Mouse (Mus musculus) hindbrain, embryonic 16.5 days (tissue): ENCODE results near the gene Gak. TPM values are rescaled to one million over a fixed set of nuclear protein-coding genes. Genes with fewer than 3 reads are reported as not detected.

Experiments used
- polyA plus RNA-seq: library from polyadenylated mRNA; unstranded; fragments of >200 nt; fragmentation: Nextera tagmentation; extraction: Ambion mirVana; gene quantifications from 2 replicates; pipeline ENCODE4 v1.2.1, GENCODE M21; 2015

The Gak gene
- polyA plus RNA-seq, 1 experiment from 2014 or later: 47.5 TPM

Other genes starting within 250 kb of the Gak start
- gene Pde6b, start 241.4 kb downstream of the Gak start, polyA plus RNA-seq: 0.30 TPM in 1 of 2 replicates, not detected in the other
- gene Atp5k, start 195.3 kb downstream of the Gak start, polyA plus RNA-seq: 329 and 384 TPM in 2 replicates
- 0.20 and 0.29 TPM in 2 replicates for gene Mfsd7a, start 180.9 kb downstream of the Gak start, polyA plus RNA-seq
- gene Pcgf3, start 168.5 kb downstream of the Gak start, polyA plus RNA-seq: 20.2 and 22.8 TPM in 2 replicates
- 238 and 264 TPM in 2 replicates for gene Cplx1, start 79.7 kb downstream of the Gak start, polyA plus RNA-seq
- gene Tmem175, start within 50 bp of the Gak start, polyA plus RNA-seq: 28.6 and 30.9 TPM in 2 replicates
- 13.3 and 13.7 TPM in 2 replicates for gene Idua, start 30.6 kb upstream of the Gak start, polyA plus RNA-seq
- 26.6 and 33.4 TPM in 2 replicates for gene Dgkq, start 39.9 kb upstream of the Gak start, polyA plus RNA-seq
- gene Slc26a1, start 45.8 kb upstream of the Gak start, polyA plus RNA-seq: 3.6 and 3.9 TPM in 2 replicates
- gene Fgfrl1, start 62.6 kb upstream of the Gak start, polyA plus RNA-seq: 4.7 and 4.8 TPM in 2 replicates
- gene Rnf212, start 145.2 kb upstream of the Gak start, polyA plus RNA-seq: 0.25 TPM in 1 of 2 replicates, not detected in the other
- gene Tmed11, start 165.6 kb upstream of the Gak start, polyA plus RNA-seq: not detected in 2 replicates
- gene Vmn2r8, start 179.1 kb upstream of the Gak start, polyA plus RNA-seq: not detected in 2 replicates
- not detected in 2 replicates for gene Vmn2r9, start 222.8 kb upstream of the Gak start, polyA plus RNA-seq